Mouse (Mus musculus) CD4-positive, CD25-positive, alpha-beta regulatory T cell, adult 4 months (primary cell): ENCODE measurements around the gene Gm10600. TPM values are rescaled to one million over a fixed set of nuclear protein-coding genes. Genes with fewer than 3 reads are reported as not detected.
"Not testable (repeated sequence)": the region's sequence is repeated elsewhere in the genome, so short reads cannot be mapped to it uniquely, and the experiment has no call there.

Experiments
- ATAC-seq: one replicate; pipeline ENCODE4 v1.8.0; 2017
- polyA plus RNA-seq, 2 experiments: library from polyadenylated mRNA; unstranded; fragments of 100-300 nt; shearing (Covaris generic); gene quantifications; one replicate each; pipeline ENCODE4 v1.2.1; 2017

The Gm10600 gene
- not detected for polyA plus RNA-seq

DNA sequence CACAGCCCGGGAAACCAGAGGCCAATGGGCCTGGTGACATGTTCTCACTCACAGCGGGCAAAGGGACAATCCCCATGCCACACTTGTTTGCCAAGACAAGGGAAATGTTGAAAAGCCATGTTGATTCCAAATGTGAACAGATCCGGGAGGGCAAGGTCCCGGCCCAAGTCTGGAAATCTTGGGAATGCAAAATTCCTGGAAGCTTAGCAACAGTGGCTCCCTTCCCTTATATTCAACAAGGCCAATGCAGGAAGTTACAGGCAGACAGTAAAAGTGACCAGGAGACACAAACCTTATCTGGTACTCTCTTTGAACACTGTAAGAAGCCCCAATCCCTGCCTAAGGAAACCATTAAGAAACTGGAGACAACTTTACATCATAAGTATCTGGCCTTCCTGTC, at the start of gene Gm10600:
Gene Gm10600 (plus strand): TSS at position 301 of the 400 bp plus-strand sequence.
- ATAC-seq = not testable (repeated sequence)

DNA sequence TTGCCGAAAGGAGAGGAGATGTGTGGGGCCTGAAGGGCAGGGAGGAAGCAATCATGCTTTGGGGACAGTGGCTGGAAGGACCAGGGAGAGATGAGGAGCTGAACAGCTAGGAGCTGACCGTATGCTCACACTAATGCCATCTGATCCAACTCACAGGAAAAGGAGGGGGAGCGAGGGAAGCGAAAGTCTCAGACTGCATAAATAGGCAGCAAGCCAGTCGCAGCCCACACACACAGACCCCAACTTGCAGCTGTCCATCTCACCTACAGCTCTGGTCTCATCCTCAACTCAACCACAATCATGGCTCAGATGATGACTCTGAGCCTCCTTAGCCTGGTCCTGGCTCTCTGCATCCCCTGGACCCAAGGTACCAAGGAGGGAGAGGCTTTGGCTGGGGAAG, 15.0 kb downstream of the Gm10600 start, which contains the start of gene Ccl21b:
Gene Ccl21b (plus strand): TSS at position 301 of the 400 bp plus-strand sequence.
- ATAC-seq = not testable (repeated sequence)

Other genes starting within 250 kb of the Gm10600 start
- gene Gm21093, start 205.9 kb upstream of the Gm10600 start, polyA plus RNA-seq = not detected
- gene Gm3893, start 149.4 kb upstream of the Gm10600 start, polyA plus RNA-seq = not detected
- gene Gm13304, start 125.8 kb upstream of the Gm10600 start, polyA plus RNA-seq = not detected
- not detected for gene Gm13306, start 87.2 kb upstream of the Gm10600 start, polyA plus RNA-seq
- not detected for gene Gm13305, start 72.0 kb upstream of the Gm10600 start, polyA plus RNA-seq
- gene Ccl21b, start 15.1 kb downstream of the Gm10600 start, polyA plus RNA-seq = not detected
- not detected for gene Gm21953, start 53.6 kb downstream of the Gm10600 start, polyA plus RNA-seq
- not detected for gene Fam205a3, start 77.7 kb downstream of the Gm10600 start, polyA plus RNA-seq
- gene Gm21586, start 198.7 kb downstream of the Gm10600 start, polyA plus RNA-seq = not detected
- gene Gm2163, start 226.1 kb downstream of the Gm10600 start, polyA plus RNA-seq = not detected